Mouse (Mus musculus) skeletal muscle tissue, postnatal 0 days (tissue): ENCODE data around the gene Col20a1. TPM values are rescaled to one million over a fixed set of nuclear protein-coding genes. Genes with fewer than 3 reads are reported as not detected.

Source experiments
- polyA plus RNA-seq: library from polyadenylated mRNA; unstranded; fragments of >200 nt; fragmentation: Nextera tagmentation; extraction: Ambion mirVana; gene quantifications from 2 replicates; pipeline ENCODE4 v1.2.1, GENCODE M21; 2015

Gene Col20a1
- 2.9 and 3.0 TPM in 2 replicates for polyA plus RNA-seq

DNA sequence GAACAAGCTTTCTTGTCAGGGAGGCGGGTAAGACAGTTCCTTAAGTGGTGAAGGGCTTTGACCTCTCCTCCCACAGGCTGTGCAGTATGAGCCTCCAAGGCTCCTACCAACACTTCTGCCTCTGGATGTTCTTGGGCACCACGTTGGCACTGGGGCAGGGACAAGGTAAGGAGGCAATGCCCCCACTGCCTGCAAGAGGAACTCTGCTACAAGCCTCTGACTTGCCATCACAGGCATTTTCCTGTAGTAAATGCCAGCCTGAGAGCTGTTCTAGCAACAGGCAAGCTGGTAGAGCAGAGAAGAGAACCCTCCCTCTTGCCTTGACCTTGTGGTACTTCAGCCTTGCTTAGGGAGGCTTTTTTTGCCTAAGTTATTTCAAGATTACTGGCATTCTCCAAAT lies at the start of gene Col20a1:
Gene Col20a1, plus strand, starts transcription at position 87 of the 400 bp plus-strand sequence.

GRCm38 (mm10) chr2:180954061-180955047 lies 32.0 kb upstream of the Col20a1 start, which contains the start of gene Nkain4:
Gene Nkain4 (minus strand): TSS chr2:180954699.

DNA sequence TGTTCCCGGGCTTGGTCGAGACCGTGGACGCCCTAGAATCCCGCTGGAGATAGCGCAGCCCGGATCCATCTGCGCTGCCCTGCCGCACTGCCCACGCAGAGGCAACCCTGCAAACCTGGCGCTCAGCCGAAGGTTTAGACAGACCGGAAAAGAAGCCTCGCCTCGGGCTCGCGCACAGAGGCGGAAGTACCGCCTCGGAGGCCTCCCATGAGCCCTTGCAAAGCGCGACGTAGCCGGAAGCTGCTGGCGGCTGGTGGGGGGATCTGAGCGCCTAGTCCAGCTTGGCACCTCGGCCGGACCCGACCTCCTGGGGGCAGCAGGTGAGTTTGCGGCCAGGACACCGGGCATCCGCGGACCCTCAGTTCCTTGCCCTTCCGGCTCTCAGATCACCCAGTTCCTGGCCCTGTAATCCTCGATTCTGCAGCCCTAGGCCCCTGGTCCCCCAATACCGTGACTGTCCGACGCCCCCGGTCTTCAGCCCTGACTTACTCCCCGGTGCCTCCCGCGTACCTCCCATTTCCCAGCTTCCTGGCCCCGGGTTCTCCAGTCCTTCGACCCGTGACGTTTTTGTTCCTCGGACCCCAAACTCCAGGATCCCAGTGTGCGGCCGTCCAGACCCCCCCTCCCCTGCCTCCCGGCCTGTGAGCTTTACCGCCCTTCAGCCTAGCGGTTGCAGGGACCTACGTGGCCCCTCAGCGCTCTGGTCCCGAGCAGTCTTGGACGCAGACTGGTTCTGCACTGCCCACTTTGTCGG lies 19.1 kb upstream of the Col20a1 start, which contains the start of gene Arfgap1:
Gene Arfgap1, plus strand, starts transcription at position 216 of the 754 bp plus-strand sequence.

GRCm38 (mm10) chr2:181043437-181043836 lies 57.1 kb downstream of the Col20a1 start, which contains the start of gene Chrna4:
Gene Chrna4 (minus strand): TSS chr2:181043546.

Other genes with a start within 250 kb of the Col20a1 start
- not detected in 2 replicates for gene Bhlhe23, start 209.6 kb upstream of the Col20a1 start, polyA plus RNA-seq
- gene Ythdf1, start 65.6 kb upstream of the Col20a1 start, polyA plus RNA-seq, result 26.3 and 28.2 TPM in 2 replicates
- not detected in 2 replicates for gene Birc7, start 57.5 kb upstream of the Col20a1 start, polyA plus RNA-seq
- 4.4 and 5.1 TPM in 2 replicates for gene Nkain4, start 31.8 kb upstream of the Col20a1 start, polyA plus RNA-seq
- 51.8 and 54.3 TPM in 2 replicates for gene Arfgap1, start 19.3 kb upstream of the Col20a1 start, polyA plus RNA-seq
- 1.3 and 1.8 TPM in 2 replicates for gene Chrna4, start 57.0 kb downstream of the Col20a1 start, polyA plus RNA-seq
- not detected in 2 replicates for gene Kcnq2, start 148.8 kb downstream of the Col20a1 start, polyA plus RNA-seq
- 16.3 and 16.6 TPM in 2 replicates for gene Eef1a2, start 170.5 kb downstream of the Col20a1 start, polyA plus RNA-seq
- gene Ppdpf, start 200.7 kb downstream of the Col20a1 start, polyA plus RNA-seq, result 122 and 132 TPM in 2 replicates
- 0.18 TPM in 1 of 2 replicates, not detected in the other for gene Ptk6, start 216.3 kb downstream of the Col20a1 start, polyA plus RNA-seq
- 0.05 and 0.10 TPM in 2 replicates for gene Srms, start 226.7 kb downstream of the Col20a1 start, polyA plus RNA-seq
- gene Fndc11, start 233.5 kb downstream of the Col20a1 start, polyA plus RNA-seq, result 0.15 TPM in 1 of 2 replicates, not detected in the other